Mouse (Mus musculus): ENCODE measurements around the gene Stxbp1. TPM values are rescaled to one million over a fixed set of nuclear protein-coding genes. Genes with fewer than 3 reads are reported as not detected.

The Stxbp1 gene
- total RNA-seq (2021), result 10 to 100 TPM; 10.1 to 14.3 TPM

- intact Hi-C loops (cut with DNase I), result no loop called here
- DNase-seq, result peak; percentile 89 to 90
Measured at GRCm38 (mm10) chr2:32846805-32847467, at the start of gene Stxbp1. Gene Stxbp1 (minus strand): TSS chr2:32847245.

GRCm38 (mm10) chr2:32896507-32897147 is 49.6 kb upstream of the Stxbp1 start:
- intact Hi-C loops (cut with DNase I), result no loop called here
- DNase-seq, result no peak

GRCm38 (mm10) chr2:32895606-32896106 is 48.6 kb upstream of the Stxbp1 start:
- intact Hi-C loops (cut with DNase I), result no loop called here
- DNase-seq, result no peak

- no peak for DNase-seq
- intact Hi-C loops (cut with DNase I), result no loop called here
Measured at GRCm38 (mm10) chr2:32894097-32894496, 47.1 kb upstream of the Stxbp1 start.

- intact Hi-C loops (cut with DNase I), result no loop called here
- no peak for DNase-seq
Measured at GRCm38 (mm10) chr2:32892490-32892889, 45.4 kb upstream of the Stxbp1 start.

- intact Hi-C loops (cut with DNase I), result no loop called here
- no peak for DNase-seq
Measured at GRCm38 (mm10) chr2:32891278-32891677, 44.2 kb upstream of the Stxbp1 start.

- intact Hi-C loops (cut with DNase I), result no loop called here
- no peak for DNase-seq
Measured at GRCm38 (mm10) chr2:32890280-32890679, 43.2 kb upstream of the Stxbp1 start.

GRCm38 (mm10) chr2:32888551-32888950 is 41.5 kb upstream of the Stxbp1 start:
- intact Hi-C loops (cut with DNase I), result no loop called here
- no peak for DNase-seq

GRCm38 (mm10) chr2:32888029-32888428 is 41.0 kb upstream of the Stxbp1 start:
- intact Hi-C loops (cut with DNase I), result no loop called here
- no peak for DNase-seq

- no peak for DNase-seq
Measured at GRCm38 (mm10) chr2:32884745-32885144, 37.7 kb upstream of the Stxbp1 start.

GRCm38 (mm10) chr2:32882283-32883043 is 35.4 kb upstream of the Stxbp1 start:
- peak in 1 of 2 experiments; percentile 63 for DNase-seq
- intact Hi-C loops (cut with DNase I), result no loop called here

More at GRCm38 (mm10) chr2:32884745-32885144, 37.7 kb upstream of the Stxbp1 start:
- intact Hi-C loops (cut with DNase I), result loop anchor here (2.0 kb wide), 1 partner anchor 14 kb away; no protein-coding TSS in a partner anchor

GRCm38 (mm10) chr2:32881723-32882122 is 34.7 kb upstream of the Stxbp1 start:
- DNase-seq, result peak; percentile 84 to 86
- intact Hi-C loops (cut with DNase I), result no loop called here

GRCm38 (mm10) chr2:32881054-32881453 is 34.0 kb upstream of the Stxbp1 start:
- intact Hi-C loops (cut with DNase I), result no loop called here
- DNase-seq, result peak in 1 of 2 experiments; percentile 56

GRCm38 (mm10) chr2:32879593-32879992 is 32.5 kb upstream of the Stxbp1 start:
- no peak for DNase-seq
- intact Hi-C loops (cut with DNase I), result no loop called here

- intact Hi-C loops (cut with DNase I), result no loop called here
- DNase-seq, result no peak
Measured at GRCm38 (mm10) chr2:32878396-32878795, 31.4 kb upstream of the Stxbp1 start.

- intact Hi-C loops (cut with DNase I), result loop anchor here (2.0 kb wide), 1 partner anchor 35 kb away; no protein-coding TSS in a partner anchor
- no peak for DNase-seq
Measured at GRCm38 (mm10) chr2:32877761-32878393, 30.8 kb upstream of the Stxbp1 start.

GRCm38 (mm10) chr2:32877303-32877702 is 30.3 kb upstream of the Stxbp1 start:
- DNase-seq, result no peak
- intact Hi-C loops (cut with DNase I), result loop anchor here (2.0 kb wide), 1 partner anchor 35 kb away; no protein-coding TSS in a partner anchor

GRCm38 (mm10) chr2:32876490-32877302 is 29.7 kb upstream of the Stxbp1 start:
- no peak for DNase-seq
- intact Hi-C loops (cut with DNase I), result loop anchor here (2.0 kb wide), 1 partner anchor 36 kb away; no protein-coding TSS in a partner anchor

- peak; percentile 90 for DNase-seq
- intact Hi-C loops (cut with DNase I), result loop anchor here (2.0 kb wide), 1 partner anchor 37 kb away; no protein-coding TSS in a partner anchor
Measured at GRCm38 (mm10) chr2:32875675-32876489, 28.8 kb upstream of the Stxbp1 start, which contains the start of gene Fam129b. Gene Fam129b (plus strand): TSS chr2:32876114.
